Mouse (Mus musculus): ENCODE measurements at regions not wholly inside any gene's neighbourhood (a gene's known extent, or its start where the extent isn't known, plus 50 kb on each side); places are given as distances from the start of the nearest gene placed in this dataset.

DNA sequence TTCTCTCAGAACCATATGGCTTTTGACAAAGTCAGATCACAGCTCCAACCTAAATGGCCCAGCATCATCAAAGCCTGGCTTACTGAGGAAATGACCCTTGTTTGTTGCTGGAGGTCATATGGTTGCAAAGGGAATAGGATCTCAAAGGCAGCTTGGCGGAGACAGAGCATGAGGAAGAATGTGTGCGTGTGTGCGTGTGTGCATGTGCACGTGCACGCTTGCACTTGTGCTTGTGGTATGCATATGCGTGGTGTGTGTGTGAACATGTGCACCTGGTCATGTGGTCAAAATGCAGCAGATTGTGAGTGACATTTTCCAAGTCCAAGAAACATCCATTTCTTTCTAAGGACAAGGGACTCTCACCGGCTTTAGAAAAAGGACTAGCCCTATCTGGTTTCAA is 216.9 kb downstream of the Dact1 start:
- TF ChIP-seq POLR2A (IDR thresholded peaks at IDR 0.05; ENCODE audit: borderline replicate concordance, extremely low read depth, insufficient read depth, insufficient read length, poor library complexity, severe bottlenecking) = no peak
- TF ChIP-seq CTCF (IDR thresholded peaks at IDR 0.05; ENCODE audit: borderline replicate concordance, extremely low read depth, insufficient read depth, insufficient read length) = no peak

All from brain, embryonic 14.5 days (tissue).